Mouse (Mus musculus) embryonic stem cell, embryonic (primary cell): Measurements from ENCODE around the gene Babam2.

Experiments used
- CTCF ChIA-PET, 4 experiments: fragments of 300-600 bp in 2 of 4; fragments of 350-600 bp in 2 of 4; sonication (Branson Sonifier 250); formaldehyde crosslinking; loops; one replicate each; lab custom pipeline; 2022; ENCODE audit warnings: inconsistent platforms in 2 of 4; lab: Charles Lee
- POLR2A ChIA-PET, 4 experiments: fragments of 300-600 bp in 2 of 4; fragments of 350-600 bp in 2 of 4; sonication (Branson Sonifier 250); formaldehyde crosslinking; loops; one replicate each; lab custom pipeline; 2022; ENCODE audit warnings: antibody characterized with exemption in 4 of 4, inconsistent platforms in 1 of 4; lab: Charles Lee

Babam2 gene

GRCm38 (mm10) chr5:32074053-32074452 is 376.6 kb downstream of the Babam2 start:
- CTCF ChIA-PET = interaction anchor here in 2 of 4 experiments (0.5 to 0.7 kb wide), 3 partner anchors 28 to 1269 kb away, joined by 3 to 6 read pairs (median 5); no protein-coding TSS in a partner anchor
- POLR2A ChIA-PET = interaction anchor here in 1 of 4 experiments (0.8 kb wide), 1 partner anchor 10 kb away, joined by 3 read pairs; no protein-coding TSS in a partner anchor

- ChIA-PET CTCF (interaction anchor here in 2 of 4 experiments (0.6 to 1.2 kb wide), 2 partner anchors 17 to 42 kb away, joined by 4 to 9 read pairs; no protein-coding TSS in a partner anchor), POLR2A (interaction anchor here in 2 of 4 experiments (0.5 to 0.6 kb wide), 2 partner anchors 119 to 1706 kb away, joined by 3 read pairs; no protein-coding TSS in a partner anchor)
These were observed 379.7 kb downstream of the Babam2 start for GRCm38 (mm10) chr5:32077139-32077538.

GRCm38 (mm10) chr5:32078986-32079385 is 381.5 kb downstream of the Babam2 start:
- ChIA-PET CTCF (no interaction called here), POLR2A (interaction anchor here in 2 of 4 experiments (0.6 to 0.7 kb wide), 3 partner anchors 43 to 500 kb away, joined by 3 to 5 read pairs (median 4); no protein-coding TSS in a partner anchor)

GRCm38 (mm10) chr5:32080490-32081219 is 383.2 kb downstream of the Babam2 start:
- CTCF ChIA-PET = interaction anchor here in 2 of 4 experiments (0.6 kb wide), 2 partner anchors 203 to 451 kb away, joined by 3 to 4 read pairs; no protein-coding TSS in a partner anchor
- POLR2A ChIA-PET = no interaction called here

GRCm38 (mm10) chr5:32084401-32084804 is 386.9 kb downstream of the Babam2 start:
- ChIA-PET POLR2A (interaction anchor here in 2 of 4 experiments (0.8 to 1.8 kb wide), 2 partner anchors 16 to 50 kb away, joined by 3 to 6 read pairs; no protein-coding TSS in a partner anchor), CTCF (no interaction called here)

GRCm38 (mm10) chr5:32085566-32085965 is 388.1 kb downstream of the Babam2 start:
- ChIA-PET POLR2A (interaction anchor here in 1 of 4 experiments (0.9 kb wide), 1 partner anchor 15 kb away, joined by 4 read pairs; no protein-coding TSS in a partner anchor), CTCF (no interaction called here)

- CTCF ChIA-PET = no interaction called here
- POLR2A ChIA-PET = interaction anchor here in 2 of 4 experiments (0.6 to 0.9 kb wide), 3 partner anchors 15 to 491 kb away, joined by 3 to 5 read pairs (median 4); no protein-coding TSS in a partner anchor
These were observed 388.5 kb downstream of the Babam2 start for GRCm38 (mm10) chr5:32085971-32086370.

- ChIA-PET CTCF (no interaction called here), POLR2A (interaction anchor here in 2 of 4 experiments (0.6 to 0.9 kb wide), 3 partner anchors 33 to 492 kb away, joined by 3 to 5 read pairs (median 3); no protein-coding TSS in a partner anchor)
These were observed 389.1 kb downstream of the Babam2 start for GRCm38 (mm10) chr5:32086526-32087090.

GRCm38 (mm10) chr5:32089481-32089880 is 392.0 kb downstream of the Babam2 start:
- ChIA-PET CTCF (interaction anchor here in 1 of 4 experiments (1.2 kb wide), 1 partner anchor 77 kb away, joined by 5 read pairs; no protein-coding TSS in a partner anchor), POLR2A (interaction anchor here in 1 of 4 experiments (0.6 kb wide), 1 partner anchor 165 kb away, joined by 4 read pairs; no protein-coding TSS in a partner anchor)

- CTCF ChIA-PET = no interaction called here
- POLR2A ChIA-PET = no interaction called here
These were observed 394.8 kb downstream of the Babam2 start for GRCm38 (mm10) chr5:32092281-32092680.

GRCm38 (mm10) chr5:32098691-32099090 is 401.2 kb downstream of the Babam2 start:
- ChIA-PET CTCF (no interaction called here), POLR2A (interaction anchor here in 1 of 4 experiments (0.6 kb wide), 1 partner anchor 51 kb away, joined by 3 read pairs; no protein-coding TSS in a partner anchor)

- ChIA-PET POLR2A (interaction anchor here in 1 of 4 experiments (1.0 to 1.3 kb wide), 2 partner anchors 13 to 16 kb away, joined by 3 to 4 read pairs; no protein-coding TSS in a partner anchor), CTCF (interaction anchor here in 2 of 4 experiments (0.6 to 1.7 kb wide), 2 partner anchors 58 to 114 kb away, joined by 3 read pairs; no protein-coding TSS in a partner anchor)
These were observed 405.0 kb downstream of the Babam2 start for GRCm38 (mm10) chr5:32102484-32102883.

- POLR2A ChIA-PET = interaction anchor here in 1 of 4 experiments (1.0 to 1.3 kb wide), 2 partner anchors 13 to 16 kb away, joined by 3 to 4 read pairs; no protein-coding TSS in a partner anchor
- CTCF ChIA-PET = interaction anchor here in 1 of 4 experiments (1.7 kb wide), 1 partner anchor 114 kb away, joined by 3 read pairs; no protein-coding TSS in a partner anchor
These were observed 405.5 kb downstream of the Babam2 start for GRCm38 (mm10) chr5:32102971-32103431.

GRCm38 (mm10) chr5:32103545-32103944 is 406.1 kb downstream of the Babam2 start:
- ChIA-PET CTCF (interaction anchor here in 1 of 4 experiments (1.7 kb wide), 1 partner anchor 113 kb away, joined by 3 read pairs; no protein-coding TSS in a partner anchor), POLR2A (interaction anchor here in 1 of 4 experiments (1.3 kb wide), 1 partner anchor 15 kb away, joined by 3 read pairs; no protein-coding TSS in a partner anchor)

GRCm38 (mm10) chr5:32104119-32104990 is 406.9 kb downstream of the Babam2 start:
- CTCF ChIA-PET = interaction anchor here in 1 of 4 experiments (1.7 kb wide), 1 partner anchor 112 kb away, joined by 3 read pairs; no protein-coding TSS in a partner anchor
- POLR2A ChIA-PET = no interaction called here

GRCm38 (mm10) chr5:32106473-32107140 is 409.1 kb downstream of the Babam2 start:
- POLR2A ChIA-PET = interaction anchor here in 2 of 4 experiments (0.5 to 0.7 kb wide), 2 partner anchors 13 to 362 kb away, joined by 3 read pairs; no protein-coding TSS in a partner anchor
- CTCF ChIA-PET = interaction anchor here in 1 of 4 experiments (0.6 kb wide), 1 partner anchor 244 kb away, joined by 3 read pairs; no protein-coding TSS in a partner anchor

- ChIA-PET CTCF (interaction anchor here in 1 of 4 experiments (0.7 kb wide), 1 partner anchor 415 kb away, joined by 3 read pairs; no protein-coding TSS in a partner anchor), POLR2A (no interaction called here)
These were observed 413.2 kb downstream of the Babam2 start for GRCm38 (mm10) chr5:32110651-32111050.
